Mouse (Mus musculus): ENCODE data around the gene Runx1. TPM values are rescaled to one million over a fixed set of nuclear protein-coding genes. Genes with fewer than 3 reads are reported as not detected.

The Runx1 gene
- 1.5 and 2.2 TPM in 2 replicates for polyA plus RNA-seq (2012; rRNA removed)

- Histone ChIP-seq H3K4me1 (ENCODE audit: control insufficient read depth, insufficient read depth, low read length) (no peaks in the 10 kb centered on the region), H3K27ac (ENCODE audit: insufficient read depth, low read depth, low read length) (no peak within 1 kb of the TSS), H3K36me3 (ENCODE audit: control insufficient read depth, insufficient read depth, low read length) (no peaks in the 10 kb centered on the region), H3K27me3 (replicated peaks; ENCODE audit: control insufficient read depth, insufficient read depth, low read length) (no peaks in the 10 kb centered on the region), H3K4me3 (ENCODE audit: insufficient read depth, low read depth, low read length) (no peak within 1 kb of the TSS)
- TF ChIP-seq POLR2A (IDR thresholded peaks at IDR 0.05; ENCODE audit: low read depth, low read length) (no peak), CTCF (conservative IDR thresholded peaks at IDR 0.05; ENCODE audit: insufficient read depth, insufficient read length, low read depth, low read length) (no peak)
- WGBS = 89% methylated on average over 11 of the region's 11 CpGs
- DNase-seq = peak; percentile 48
Measured at GRCm38 (mm10) chr16:92825908-92826650, at the start of gene Runx1. Runx1 (minus strand) TSS chr16:92826149.

GRCm38 (mm10) chr16:92874015-92874414, 48.1 kb upstream of the Runx1 start:
- no peaks in the 10 kb centered on the region for H3K27me3 ChIP-seq (replicated peaks; ENCODE audit: control insufficient read depth, insufficient read depth, low read length)
- H3K4me3 ChIP-seq (ENCODE audit: insufficient read depth, low read depth, low read length) = no peak overlapping the region
- no peaks in the 10 kb centered on the region for H3K36me3 ChIP-seq (ENCODE audit: control insufficient read depth, insufficient read depth, low read length)
- 94% methylated on average over 3 of the region's 3 CpGs for WGBS
- DNase-seq = no peak
- H3K27ac ChIP-seq (ENCODE audit: insufficient read depth, low read depth, low read length) = no peak overlapping the region
- TF ChIP-seq POLR2A (IDR thresholded peaks at IDR 0.05; ENCODE audit: low read depth, low read length) = no peak
- TF ChIP-seq CTCF (conservative IDR thresholded peaks at IDR 0.05; ENCODE audit: insufficient read depth, insufficient read length, low read depth, low read length) = no peak
- no peaks in the 10 kb centered on the region for H3K4me1 ChIP-seq (ENCODE audit: control insufficient read depth, insufficient read depth, low read length)

GRCm38 (mm10) chr16:92871728-92872127, 45.8 kb upstream of the Runx1 start:
- no peak for DNase-seq
- Histone ChIP-seq H3K4me3 (ENCODE audit: insufficient read depth, low read depth, low read length) (no peak overlapping the region), H3K36me3 (ENCODE audit: control insufficient read depth, insufficient read depth, low read length) (no peaks in the 10 kb centered on the region), H3K27ac (ENCODE audit: insufficient read depth, low read depth, low read length) (no peak overlapping the region), H3K4me1 (ENCODE audit: control insufficient read depth, insufficient read depth, low read length) (no peaks in the 10 kb centered on the region), H3K27me3 (replicated peaks; ENCODE audit: control insufficient read depth, insufficient read depth, low read length) (no peaks in the 10 kb centered on the region)
- TF ChIP-seq CTCF (conservative IDR thresholded peaks at IDR 0.05; ENCODE audit: insufficient read depth, insufficient read length, low read depth, low read length) (no peak), POLR2A (IDR thresholded peaks at IDR 0.05; ENCODE audit: low read depth, low read length) (no peak)
- WGBS = 84% methylated on average over 11 of the region's 11 CpGs

- whole genome bisulfite sequencing = 79% methylated on average over 4 of the region's 4 CpGs
- Histone ChIP-seq H3K27ac (ENCODE audit: insufficient read depth, low read depth, low read length) (no peak overlapping the region), H3K36me3 (ENCODE audit: control insufficient read depth, insufficient read depth, low read length) (no peaks in the 10 kb centered on the region), H3K4me1 (ENCODE audit: control insufficient read depth, insufficient read depth, low read length) (no peaks in the 10 kb centered on the region), H3K4me3 (ENCODE audit: insufficient read depth, low read depth, low read length) (no peak overlapping the region), H3K27me3 (replicated peaks; ENCODE audit: control insufficient read depth, insufficient read depth, low read length) (no peaks in the 10 kb centered on the region)
- DNase-seq = no peak
- no peak for TF ChIP-seq CTCF (conservative IDR thresholded peaks at IDR 0.05; ENCODE audit: insufficient read depth, insufficient read length, low read depth, low read length)
- TF ChIP-seq POLR2A (IDR thresholded peaks at IDR 0.05; ENCODE audit: low read depth, low read length) = no peak
Measured at GRCm38 (mm10) chr16:92868550-92868949, 42.6 kb upstream of the Runx1 start.

- no peaks in the 10 kb centered on the region for H3K27me3 ChIP-seq (replicated peaks; ENCODE audit: control insufficient read depth, insufficient read depth, low read length)
- DNase-seq = peak; percentile 26
- H3K36me3 ChIP-seq (ENCODE audit: control insufficient read depth, insufficient read depth, low read length) = no peaks in the 10 kb centered on the region
- no peak overlapping the region for H3K4me3 ChIP-seq (ENCODE audit: insufficient read depth, low read depth, low read length)
- no peak overlapping the region for H3K27ac ChIP-seq (ENCODE audit: insufficient read depth, low read depth, low read length)
- WGBS = 64% methylated on average over 9 of the region's 9 CpGs
- H3K4me1 ChIP-seq (ENCODE audit: control insufficient read depth, insufficient read depth, low read length) = no peaks in the 10 kb centered on the region
- TF ChIP-seq POLR2A (IDR thresholded peaks at IDR 0.05; ENCODE audit: low read depth, low read length) (no peak), CTCF (conservative IDR thresholded peaks at IDR 0.05; ENCODE audit: insufficient read depth, insufficient read length, low read depth, low read length) (no peak)
Measured at GRCm38 (mm10) chr16:92867261-92867935, 41.4 kb upstream of the Runx1 start.

GRCm38 (mm10) chr16:92865314-92865713, 39.4 kb upstream of the Runx1 start:
- no peaks in the 10 kb centered on the region for H3K36me3 ChIP-seq (ENCODE audit: control insufficient read depth, insufficient read depth, low read length)
- 85% methylated on average over 3 of the region's 3 CpGs for WGBS
- no peaks in the 10 kb centered on the region for H3K27me3 ChIP-seq (replicated peaks; ENCODE audit: control insufficient read depth, insufficient read depth, low read length)
- DNase-seq = no peak
- no peak overlapping the region for H3K27ac ChIP-seq (ENCODE audit: insufficient read depth, low read depth, low read length)
- H3K4me3 ChIP-seq (ENCODE audit: insufficient read depth, low read depth, low read length) = no peak overlapping the region
- H3K4me1 ChIP-seq (ENCODE audit: control insufficient read depth, insufficient read depth, low read length) = no peaks in the 10 kb centered on the region
- TF ChIP-seq CTCF (conservative IDR thresholded peaks at IDR 0.05; ENCODE audit: insufficient read depth, insufficient read length, low read depth, low read length) (no peak), POLR2A (IDR thresholded peaks at IDR 0.05; ENCODE audit: low read depth, low read length) (no peak)

- TF ChIP-seq POLR2A (IDR thresholded peaks at IDR 0.05; ENCODE audit: low read depth, low read length) (no peak), CTCF (conservative IDR thresholded peaks at IDR 0.05; ENCODE audit: insufficient read depth, insufficient read length, low read depth, low read length) (no peak)
- Histone ChIP-seq H3K27ac (ENCODE audit: insufficient read depth, low read depth, low read length) (no peak overlapping the region), H3K4me1 (ENCODE audit: control insufficient read depth, insufficient read depth, low read length) (no peaks in the 10 kb centered on the region), H3K27me3 (replicated peaks; ENCODE audit: control insufficient read depth, insufficient read depth, low read length) (no peaks in the 10 kb centered on the region), H3K4me3 (ENCODE audit: insufficient read depth, low read depth, low read length) (no peak overlapping the region), H3K36me3 (ENCODE audit: control insufficient read depth, insufficient read depth, low read length) (no peaks in the 10 kb centered on the region)
- WGBS = 73% methylated on average over 2 of the region's 2 CpGs
- no peak for DNase-seq
Measured at GRCm38 (mm10) chr16:92864191-92864590, 38.2 kb upstream of the Runx1 start.

All from kidney, adult 2 months (tissue).